Mouse (Mus musculus) embryonic fibroblast, embryonic 13.5 days (primary cell): ENCODE results near the gene Tuba3a. TPM values are rescaled to one million over a fixed set of nuclear protein-coding genes. Genes with fewer than 3 reads are reported as not detected.
"Not testable (repeated sequence)": the region's sequence is repeated elsewhere in the genome, so short reads cannot be mapped to it uniquely, and the experiment has no call there.

ENCODE experiments used
- H3K27ac ChIP-seq: 2 replicates; pipeline ENCODE4 v1.5.1; 2012; ENCODE audit warnings: low read length, control low read depth, inconsistent platforms; ENCODE audit not compliant: insufficient read depth
- H3K4me1 ChIP-seq: 2 replicates; pipeline ENCODE4 v1.6.1; 2011; ENCODE audit warnings: low read length; ENCODE audit not compliant: control insufficient read depth, insufficient read depth
- H3K4me3 ChIP-seq: 2 replicates; pipeline ENCODE4 v1.5.1; 2011; ENCODE audit warnings: mild to moderate bottlenecking, control low read depth, low read length; ENCODE audit not compliant: insufficient read depth
- CTCF ChIP-seq: IDR thresholded peaks from 2 replicates; pipeline ENCODE4 v1.5.1; 2011; ENCODE audit warnings: mild to moderate bottlenecking, control low read depth, low read length, moderate library complexity, borderline replicate concordance; ENCODE audit not compliant: insufficient read depth
- POLR2A ChIP-seq: IDR thresholded peaks from 2 replicates; pipeline ENCODE4 v1.6.1; 2011; ENCODE audit warnings: low read depth, mild to moderate bottlenecking, control low read depth, low read length, moderate library complexity
- polyA plus RNA-seq: library from polyadenylated mRNA; stranded (reverse); fragments of >200 nt; gene quantifications from 2 replicates; pipeline ENCODE4 v1.2.4, GENCODE M21; 2011; ENCODE audit warnings: low read depth; ENCODE audit not compliant: missing spikeins, insufficient read length

Gene Tuba3a
- polyA plus RNA-seq, 1 experiment, result not detected

GRCm38 (mm10) chr6:125292256-125292655, 6.4 kb upstream of the Tuba3a start:
- TF ChIP-seq POLR2A, result no peak
- no peak for TF ChIP-seq CTCF
- Histone ChIP-seq H3K27ac (no peak overlapping the region), H3K4me3 (no peak overlapping the region)

DNA sequence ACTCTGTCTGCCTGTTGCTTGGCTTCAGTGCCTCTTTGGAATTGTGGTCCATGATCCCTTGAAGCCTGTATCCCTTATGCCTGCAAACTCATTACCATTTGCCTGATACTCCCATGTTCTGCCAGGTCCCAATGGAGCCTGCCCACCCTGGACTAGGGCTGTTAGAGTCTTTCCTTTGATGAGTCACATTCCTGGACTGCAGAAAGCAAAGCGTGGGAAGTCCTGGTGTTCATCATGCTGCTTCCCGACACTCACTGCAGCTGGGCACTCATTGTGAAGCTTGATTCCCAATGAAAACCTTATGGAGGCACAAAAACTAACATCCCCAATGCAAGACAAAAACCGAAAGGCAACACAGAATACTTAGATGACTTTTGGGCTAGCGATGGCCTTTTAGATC, 5.5 kb upstream of the Tuba3a start:
- peak overlapping the region; percentile 16; the same call in 1 of the 2 replicates for H3K27ac ChIP-seq
- TF ChIP-seq POLR2A (no peak), CTCF (no peak)
- no peak overlapping the region for H3K4me3 ChIP-seq
- H3K4me1 ChIP-seq, result 0 out of 2 replicates have a peak, but pooled peaks cover 2% of the 10 kb centered on the region

More at GRCm38 (mm10) chr6:125292256-125292655, 6.4 kb upstream of the Tuba3a start:
- 0 out of 2 replicates have a peak, but pooled peaks cover 2% of the 10 kb centered on the region for H3K4me1 ChIP-seq

GRCm38 (mm10) chr6:125288730-125289129, 2.9 kb upstream of the Tuba3a start:
- TF ChIP-seq CTCF (no peak), POLR2A (no peak)
- no peak overlapping the region for H3K27ac ChIP-seq
- 0 out of 2 replicates have a peak, but pooled peaks cover 2% of the 10 kb centered on the region for H3K4me1 ChIP-seq
- H3K4me3 ChIP-seq, result no peak overlapping the region

DNA sequence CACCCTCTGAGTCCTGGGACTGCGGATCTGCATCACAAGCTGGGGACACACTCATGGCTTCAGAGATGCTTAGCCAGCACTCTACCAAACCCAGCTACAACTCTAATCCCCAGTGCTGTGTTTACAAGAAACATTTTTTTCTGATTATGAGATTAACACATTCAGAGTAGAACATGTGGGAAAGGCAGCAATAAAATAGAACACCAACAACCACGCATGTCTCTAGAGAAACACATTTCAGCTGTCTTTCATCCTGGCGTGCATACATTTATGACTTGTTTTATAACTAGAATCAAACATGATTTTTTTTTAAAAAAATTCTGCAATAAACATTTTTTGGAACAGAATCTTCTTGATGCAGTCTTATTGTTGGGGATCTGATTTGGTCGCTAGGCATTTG, 1.1 kb upstream of the Tuba3a start:
- TF ChIP-seq CTCF (no peak), POLR2A (no peak)
- H3K27ac ChIP-seq, result no peak overlapping the region
- H3K4me3 ChIP-seq, result no peak overlapping the region
- 0 out of 2 replicates have a peak, but pooled peaks cover 2% of the 10 kb centered on the region for H3K4me1 ChIP-seq

DNA sequence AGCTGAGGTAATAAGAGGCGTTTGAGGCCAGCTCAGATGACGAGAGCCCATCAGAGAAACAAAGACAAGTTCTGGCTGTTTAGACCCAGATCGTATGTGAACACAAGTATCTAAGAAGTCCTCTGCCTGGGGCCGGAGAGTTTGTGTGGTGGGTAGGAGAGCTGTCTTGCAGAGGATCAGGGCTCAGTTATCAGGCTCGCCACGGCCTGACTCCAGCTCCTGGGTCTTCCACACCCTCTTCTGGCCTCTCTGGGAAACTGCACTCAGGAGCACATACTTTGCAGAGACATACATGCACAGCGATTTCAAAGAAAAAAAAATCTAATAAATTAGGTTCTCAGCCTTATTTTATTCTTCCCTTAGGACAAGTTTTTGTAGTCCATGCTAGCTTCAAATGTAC, 1.1 kb downstream of the Tuba3a start:
- H3K4me3 ChIP-seq, result no peak overlapping the region
- H3K27ac ChIP-seq, result no peak overlapping the region
- TF ChIP-seq POLR2A (no peak), CTCF (no peak)
- no peaks in the 10 kb centered on the region for H3K4me1 ChIP-seq

- no peak overlapping the region for H3K27ac ChIP-seq
- no peak overlapping the region for H3K4me3 ChIP-seq
- H3K4me1 ChIP-seq, result no peaks in the 10 kb centered on the region
- TF ChIP-seq CTCF, result no peak
- TF ChIP-seq POLR2A, result no peak
These were observed 1.6 kb downstream of the Tuba3a start for GRCm38 (mm10) chr6:125284250-125284649.

DNA sequence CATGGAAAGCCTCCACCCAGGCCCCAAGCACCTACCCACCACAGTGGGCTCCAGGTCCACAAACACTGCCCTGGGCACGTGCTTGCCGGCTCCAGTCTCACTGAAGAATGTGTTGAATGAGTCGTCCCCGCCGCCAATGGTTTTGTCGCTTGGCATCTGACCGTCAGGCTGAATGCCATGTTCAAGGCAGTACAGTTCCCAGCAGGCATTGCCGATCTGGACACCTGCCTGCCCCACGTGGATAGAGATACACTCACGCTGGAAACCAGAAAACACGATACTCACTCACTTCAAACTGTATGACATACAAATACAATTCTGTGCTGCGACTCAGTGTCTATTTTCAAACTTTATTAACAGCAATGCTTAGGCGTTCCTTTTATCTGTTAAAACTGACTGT, 3.1 kb downstream of the Tuba3a start:
- H3K27ac ChIP-seq, H3K4me3 ChIP-seq, H3K4me1 ChIP-seq: not testable (repeated sequence)

- no peaks in the 10 kb centered on the region for H3K4me1 ChIP-seq
- TF ChIP-seq CTCF (no peak), POLR2A (no peak)
- H3K4me3 ChIP-seq, result no peak overlapping the region
- H3K27ac ChIP-seq, result no peak overlapping the region
These were observed 6.1 kb downstream of the Tuba3a start for GRCm38 (mm10) chr6:125279729-125280128.

DNA sequence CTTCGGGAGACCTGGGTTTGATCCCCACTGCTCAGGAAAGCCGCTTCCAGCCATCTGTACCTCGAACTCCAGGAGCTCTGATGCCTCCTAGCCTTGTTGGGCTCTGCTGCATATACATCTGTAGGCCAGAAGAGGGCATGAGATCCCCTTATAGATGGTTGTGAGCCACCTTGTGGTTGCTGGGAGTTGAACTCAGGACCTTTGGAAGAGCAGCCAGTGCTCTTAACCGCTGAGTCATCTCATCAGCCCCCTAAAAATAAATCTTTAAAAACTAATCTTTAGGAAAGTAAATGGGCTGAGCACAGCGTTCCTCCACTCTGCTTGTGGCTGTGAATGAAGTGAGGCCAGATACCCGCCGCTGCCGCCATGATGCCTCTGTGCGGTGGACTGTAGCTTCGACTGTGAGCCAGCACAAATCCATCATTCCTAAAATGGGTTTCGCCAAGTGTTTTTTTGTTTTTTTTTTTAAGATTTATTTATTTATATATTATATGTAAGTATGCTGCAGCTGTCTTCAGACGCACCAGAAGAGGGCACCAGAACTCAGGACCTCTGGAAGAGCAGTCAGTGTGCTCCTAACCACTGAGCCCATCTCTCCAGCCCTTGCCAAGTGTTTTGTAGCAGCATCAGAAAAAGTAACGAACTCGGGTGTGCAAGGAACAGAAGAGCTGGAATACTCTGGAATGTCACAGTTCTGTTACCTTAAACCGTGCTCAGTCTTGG, 10.8 kb downstream of the Tuba3a start:
- H3K4me3 ChIP-seq, result no peak overlapping the region
- H3K27ac ChIP-seq, result no peak overlapping the region
- H3K4me1 ChIP-seq, result no peaks in the 10 kb centered on the region
- TF ChIP-seq POLR2A (no peak), CTCF (peak; percentile 36; the same call in 1 of the 2 replicates)

DNA sequence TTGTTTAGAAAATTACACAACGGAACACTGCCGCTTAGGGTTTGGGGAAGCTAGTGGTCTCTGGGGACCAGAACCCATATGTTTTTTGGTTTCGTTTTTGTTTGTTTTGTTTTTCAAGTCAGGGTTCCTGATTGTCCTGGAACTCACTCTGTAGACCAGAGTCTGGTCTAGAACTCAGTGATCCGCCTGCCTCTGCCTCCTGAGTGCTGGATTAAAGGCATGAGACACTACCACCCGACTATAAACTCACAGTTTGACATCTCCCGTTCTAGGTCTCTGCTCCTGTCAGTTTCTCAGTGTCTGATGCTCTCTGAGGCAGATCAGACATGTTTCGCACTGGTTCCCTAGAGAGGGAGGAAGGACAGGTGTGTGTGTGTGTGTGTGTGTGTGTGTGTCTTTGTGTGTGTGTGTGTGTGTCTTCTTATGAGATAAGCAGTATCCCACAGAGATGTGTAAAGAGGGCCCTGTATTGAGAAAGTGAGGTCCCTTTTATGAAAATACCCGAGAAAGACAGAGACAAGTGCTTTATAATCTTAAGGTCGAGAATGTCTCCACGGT, 13.5 kb downstream of the Tuba3a start:
- no peaks in the 10 kb centered on the region for H3K4me1 ChIP-seq
- H3K27ac ChIP-seq, result no peak overlapping the region
- H3K4me3 ChIP-seq, result no peak overlapping the region
- TF ChIP-seq CTCF (no peak), POLR2A (no peak)
